In the genomic region with DNA sequence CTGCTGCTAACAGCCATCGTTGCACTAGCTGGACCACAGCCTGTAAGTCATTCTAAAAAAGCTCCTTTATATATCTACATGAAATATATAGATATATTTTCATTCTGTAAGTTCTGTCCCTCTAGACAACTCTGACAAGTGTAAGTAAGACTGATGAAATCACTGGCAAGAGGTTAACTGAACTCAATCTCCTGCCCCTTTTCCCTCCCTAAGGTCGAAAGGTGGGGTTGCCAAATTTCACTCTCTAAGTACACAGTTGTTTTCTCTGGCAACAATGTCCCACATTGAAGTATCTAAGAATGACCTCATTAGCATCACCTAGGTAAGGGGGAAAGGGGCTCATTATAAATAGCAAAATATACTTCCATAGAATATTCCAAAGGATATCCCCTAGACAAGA, we compare ENCODE assay signal across 27 mouse cellular contexts.
"Had no signal": no experiment of that assay in that cellular context is flagged by ENCODE, and none has a peak within 500 bp of the region (broad histone marks: within the 10 kb centered on the region; RNA-seq: fewer than 3 reads in every experiment).

No protein-coding gene starts in this region.

- H3K4me3 ChIP-seq: embryonic facial prominence, embryonic 10.5 days; embryonic facial prominence, embryonic 12.5 days; embryonic facial prominence, embryonic 13.5 days; embryonic facial prominence, embryonic 15.5 days; erythroblast, embryonic 14.5 days; forebrain, embryonic 10.5 days; forebrain, embryonic 12.5 days; forebrain, embryonic 13.5 days; forebrain, embryonic 15.5 days; gastrocnemius, adult 2 months; heart, adult 2 months had no signal

- H3K27ac ChIP-seq: embryonic facial prominence, embryonic 10.5 days; embryonic facial prominence, embryonic 12.5 days; embryonic facial prominence, embryonic 13.5 days; embryonic facial prominence, embryonic 15.5 days; forebrain, embryonic 10.5 days; forebrain, embryonic 12.5 days; forebrain, embryonic 13.5 days; forebrain, embryonic 15.5 days; gastrocnemius, adult 2 months; heart, adult 2 months had no signal

- DNase-seq: cerebellum, adult 2 months; cerebellum, adult 8-10 months; cerebellum, adult 9-10 months; cerebellum, adult 9-11 months; cerebellum, postnatal 10 days; cerebellum, postnatal 14 days; cerebellum, postnatal 25 days; cerebellum, postnatal 36 days; embryo, embryonic 11 days; gastrocnemius, adult 2 months; gastrocnemius, postnatal 10 days; gastrocnemius, postnatal 14 days; gastrocnemius, postnatal 25 days; gastrocnemius, postnatal 36 days; heart, adult 18-20 months; heart, adult 2 months had no signal

- H3K9ac ChIP-seq: embryonic facial prominence, embryonic 12.5 days; embryonic facial prominence, embryonic 13.5 days; embryonic facial prominence, embryonic 15.5 days; forebrain, embryonic 12.5 days; forebrain, embryonic 13.5 days; forebrain, embryonic 15.5 days had no signal

- H3K4me2 ChIP-seq: embryonic facial prominence, embryonic 12.5 days; embryonic facial prominence, embryonic 13.5 days; embryonic facial prominence, embryonic 15.5 days; forebrain, embryonic 12.5 days; forebrain, embryonic 13.5 days; forebrain, embryonic 15.5 days had no signal

- H3K9me3 ChIP-seq: embryonic facial prominence, embryonic 10.5 days; embryonic facial prominence, embryonic 12.5 days; embryonic facial prominence, embryonic 13.5 days; embryonic facial prominence, embryonic 15.5 days; forebrain, embryonic 10.5 days; forebrain, embryonic 12.5 days; forebrain, embryonic 13.5 days; forebrain, embryonic 15.5 days had no signal

- H3K4me1 ChIP-seq: embryonic facial prominence, embryonic 10.5 days; embryonic facial prominence, embryonic 12.5 days; embryonic facial prominence, embryonic 13.5 days; embryonic facial prominence, embryonic 15.5 days; forebrain, embryonic 10.5 days; forebrain, embryonic 12.5 days; forebrain, embryonic 13.5 days; forebrain, embryonic 15.5 days had no signal

- H3K27me3 ChIP-seq: embryonic facial prominence, embryonic 12.5 days; embryonic facial prominence, embryonic 13.5 days; embryonic facial prominence, embryonic 15.5 days; forebrain, embryonic 12.5 days; forebrain, embryonic 13.5 days; forebrain, embryonic 15.5 days had no signal

- ATAC-seq: forebrain, embryonic 13.5 days; forebrain, embryonic 14.5 days; forebrain, embryonic 15.5 days; forebrain, embryonic 16.5 days had no signal
